In genomic region chr10:95191881-95192280, GRCm38 (mm10) we compare ENCODE assay signal across 11 mouse cellular contexts.
A peak's percentile ranks its signal among the peaks of the same experiment; 100 is the strongest.
DNase-seq lines count a peak whose midpoint lies in the region; ATAC-seq and TF ChIP-seq lines count a peak whose summit lies in the region.
"Had no signal": no experiment of that assay in that cellular context is flagged by ENCODE, and none has a peak within 500 bp of the region (broad histone marks: within the 10 kb centered on the region; RNA-seq: fewer than 3 reads in every experiment).

No protein-coding gene starts in this region.

- H3K4me2 ChIP-seq in heart, embryonic 12.5 days, result 0 out of 2 replicates have a peak overlapping the region, but pooled peaks have one; percentile 2
- H3K4me2 ChIP-seq: forebrain, embryonic 13.5 days had no signal

- H3K4me1 ChIP-seq in liver, adult 2 months (ENCODE audit: control insufficient read depth, insufficient read depth, low read length), result peaks cover 7% of the 10 kb centered on the region
- peaks cover 16% of the 10 kb centered on the region for H3K4me1 ChIP-seq in heart, embryonic 12.5 days (replicated peaks)
- H3K4me1 ChIP-seq in lung, adult 2 months (ENCODE audit: control insufficient read depth, insufficient read depth, low read length), result peaks cover 15% of the 10 kb centered on the region
- H3K4me1 ChIP-seq in limb, embryonic 10.5 days, result peaks cover 16% of the 10 kb centered on the region

- H3K9ac ChIP-seq in liver, adult 2 months (ENCODE audit: low read depth, low read length), result no peak overlapping the region
- H3K9ac ChIP-seq in heart, embryonic 12.5 days, result no peak overlapping the region
- H3K9ac ChIP-seq: forebrain, embryonic 13.5 days had no signal

- no peaks in the 10 kb centered on the region for H3K27me3 ChIP-seq in liver, adult 2 months (ENCODE audit: control insufficient read depth, insufficient read depth, low read length)
- H3K27me3 ChIP-seq in heart, embryonic 12.5 days (replicated peaks), result no peaks in the 10 kb centered on the region
- H3K27me3 ChIP-seq in limb, embryonic 10.5 days (ENCODE audit: low read depth, poor library complexity, severe bottlenecking), result no peaks in the 10 kb centered on the region
- H3K27me3 ChIP-seq: forebrain, embryonic 13.5 days had no signal

- peak; percentile 43 for DNase-seq in liver, adult 2 months (ENCODE audit: extremely low read depth, low read depth, low spot score)
- DNase-seq in liver, result no peak
- DNase-seq in lung, adult 2 months, result peak; percentile 31
- no peak for DNase-seq in spleen, postnatal 14 days (ENCODE audit: low spot score in 2 of 2)
- DNase-seq in cerebellum, postnatal 14 days, result no peak
- no peak for DNase-seq in right cerebral cortex, postnatal 25 days
- no peak for DNase-seq in limb, embryonic 10.5 days (ENCODE audit: low spot score)
- DNase-seq: cerebellum, adult 9-11 months had no signal

- no peaks in the 10 kb centered on the region for H3K36me3 ChIP-seq in liver, adult 2 months (ENCODE audit: control insufficient read depth, insufficient read depth, low read length)
- peaks cover 7% of the 10 kb centered on the region; the same call in 1 of the 2 replicates for H3K36me3 ChIP-seq in heart, embryonic 12.5 days
- no peaks in the 10 kb centered on the region for H3K36me3 ChIP-seq in limb, embryonic 10.5 days

- 0 out of 2 replicates have a peak, but pooled peaks cover 4% of the 10 kb centered on the region for H3K9me3 ChIP-seq in heart, embryonic 12.5 days (replicated peaks)
- H3K9me3 ChIP-seq in limb, embryonic 10.5 days (replicated peaks), result no peaks in the 10 kb centered on the region
- H3K9me3 ChIP-seq: forebrain, embryonic 13.5 days had no signal

- H3K27ac ChIP-seq in liver, adult 2 months (replicated peaks; ENCODE audit: insufficient read depth, low read depth, low read length), result peak overlapping the region; percentile 40
- peak overlapping the region; percentile 80 for H3K27ac ChIP-seq in heart, embryonic 12.5 days (ENCODE audit: poor library complexity, severe bottlenecking)
- no peak overlapping the region for H3K27ac ChIP-seq in limb, embryonic 10.5 days
- H3K27ac ChIP-seq: forebrain, embryonic 13.5 days had no signal

- no peak for TF ChIP-seq CTCF in liver, adult 2 months (IDR thresholded peaks at IDR 0.05; ENCODE audit: low read depth, low read length)
- no peak for TF ChIP-seq CTCF in lung, adult 2 months (IDR thresholded peaks at IDR 0.05; ENCODE audit: insufficient read depth, low read length)

- ATAC-seq in heart, embryonic 12.5 days (ENCODE audit: insufficient number of reproducible peaks, low FRiP score), result peak; percentile 61
- ATAC-seq: forebrain, embryonic 13.5 days; midbrain, embryonic 16.5 days had no signal

- no peak for TF ChIP-seq POLR2A in liver, adult 2 months (IDR thresholded peaks at IDR 0.05; ENCODE audit: extremely low read depth, insufficient read depth, low read length)
- no peak for TF ChIP-seq POLR2A in lung, adult 2 months (IDR thresholded peaks at IDR 0.05; ENCODE audit: borderline replicate concordance, extremely low read depth, low read depth, low read length)

- H3K79me2 ChIP-seq in liver, adult 2 months (ENCODE audit: control insufficient read depth, insufficient read depth, low read length), result no peaks in the 10 kb centered on the region

- no peak overlapping the region for H3K4me3 ChIP-seq in liver, adult 2 months (ENCODE audit: insufficient read depth, low read depth, low read length)
- H3K4me3 ChIP-seq in heart, embryonic 12.5 days, result no peak overlapping the region
- H3K4me3 ChIP-seq in lung, adult 2 months (replicated peaks; ENCODE audit: extremely low read depth, low read depth, low read length), result no peak overlapping the region
- H3K4me3 ChIP-seq in limb, embryonic 10.5 days, result no peak overlapping the region
- H3K4me3 ChIP-seq: forebrain, embryonic 13.5 days had no signal

- WGBS in liver, adult 2 months, result 75% methylated on average over 3 of the region's 3 CpGs
- 25% methylated on average over 3 of the region's 3 CpGs for WGBS in heart, embryonic 12.5 days
- WGBS in lung, adult 2 months, result 17% methylated on average over 3 of the region's 3 CpGs
- WGBS in limb, embryonic 10.5 days, result 82% methylated on average over 3 of the region's 3 CpGs

Comparison
In these comparisons a context has a peak if more than half of its experiments do, and no peak if none do; other contexts are left out.
1. DNase-seq: peak in liver, adult 2 months (single experiment) and lung, adult 2 months (single experiment); none in liver (single experiment), spleen, postnatal 14 days (0 of 2), cerebellum, postnatal 14 days (0 of 2), right cerebral cortex, postnatal 25 days (single experiment) and limb, embryonic 10.5 days (single experiment).